Comparison of ENCODE assay signal across 27 mouse cellular contexts in genomic region chr17:36900001-36900400, GRCm38 (mm10). TPM values are rescaled to one million over a fixed set of nuclear protein-coding genes. Genes with fewer than 3 reads are reported as not detected.
DNase-seq lines count a peak whose midpoint lies in the region; ATAC-seq and TF ChIP-seq lines count a peak whose summit lies in the region.
"Had no signal": no experiment of that assay in that cellular context is flagged by ENCODE, and none has a peak within 500 bp of the region (broad histone marks: within the 10 kb centered on the region; RNA-seq: fewer than 3 reads in every experiment).

No protein-coding gene starts in this region.

- ATAC-seq in frontal cortex, adult (ENCODE audit: low TSS enrichment), result peak; percentile 98
- ATAC-seq in activated CD4-positive, CD25-positive, alpha-beta regulatory T cell, adult 4 months, result no peak
- ATAC-seq: forebrain, embryonic 13.5 days; inflammation-experienced regulatory T-cells, adult 6 months; lung, postnatal 0 days had no signal

- no peak for TF ChIP-seq CTCF in lung, adult 2 months (IDR thresholded peaks at IDR 0.05; ENCODE audit: insufficient read depth, low read length)

- H3K4me3 ChIP-seq in lung, adult 2 months (replicated peaks; ENCODE audit: extremely low read depth, low read depth, low read length), result no peak overlapping the region
- H3K4me3 ChIP-seq: forebrain, embryonic 13.5 days; heart, embryonic 12.5 days; hindbrain, embryonic 13.5 days; left cerebral cortex, adult 2 months; liver, embryonic 15.5 days; neural tube, embryonic 12.5 days had no signal

- intact Hi-C loops in gastrocnemius, postnatal 36 days (cut with DNase I), result no loop called here

- no peaks in the 10 kb centered on the region for H3K4me1 ChIP-seq in lung, adult 2 months (ENCODE audit: control insufficient read depth, insufficient read depth, low read length)
- H3K4me1 ChIP-seq: forebrain, embryonic 13.5 days; heart, embryonic 12.5 days; hindbrain, embryonic 13.5 days; liver, embryonic 15.5 days; neural tube, embryonic 12.5 days had no signal

- 83% methylated on average over 5 of the region's 5 CpGs for WGBS in lung, adult 2 months

- TF ChIP-seq POLR2A in lung, adult 2 months (IDR thresholded peaks at IDR 0.05; ENCODE audit: borderline replicate concordance, extremely low read depth, low read depth, low read length), result no peak

- no peak for DNase-seq in frontal cortex, postnatal 25 days (ENCODE audit: low spot score in 2 of 2)
- DNase-seq in right cerebral cortex, adult 18-20 months, result peak; percentile 71
- DNase-seq in right cerebral cortex, postnatal 4 days, result no peak
- DNase-seq in layer of hippocampus, postnatal 10 days (ENCODE audit: low spot score in 2 of 2), result peak; percentile 10 to 15
- DNase-seq in gastrocnemius, postnatal 36 days, result no peak
- DNase-seq in lung, adult 2 months, result no peak
- DNase-seq: adrenal gland, adult 8-10 months; cerebellum, adult 9-11 months; heart, postnatal 14 days; kidney, postnatal 10 days; thymus, postnatal 25 days had no signal

RNA-seq across cellular contexts. Expression of gene Trim31, which starts 2.1 kb away (rescaled TPM):
- total RNA-seq in layer of hippocampus, postnatal 10 days (2021), result not detected
- polyA plus RNA-seq in activated CD4-positive, CD25-positive, alpha-beta regulatory T cell, adult 4 months (2017; shearing (Covaris generic)), result not detected
- total RNA-seq in gastrocnemius, postnatal 36 days (2021), result not detected
- polyA plus RNA-seq in lung, adult 2 months (2012; rRNA removed), result 0.10 TPM in 1 of 2 replicates, not detected in the other
- total RNA-seq: adrenal gland, adult 8-10 months; gastrocnemius, adult 18-20 months; granulocyte monocyte progenitor cell, adult 5-6 weeks; heart, postnatal 14 days; left cerebral cortex, adult 2 months had no signal
- polyA plus RNA-seq: cortical plate, adult 2 months; embryonic facial prominence, embryonic 11.5 days; forebrain, embryonic 13.5 days; heart, embryonic 12.5 days; hindbrain, embryonic 13.5 days; inflammation-experienced regulatory T-cells, adult 6 months; limb, embryonic 14.5 days; liver, embryonic 15.5 days; lung, postnatal 0 days; midbrain, embryonic 11.5 days; neural tube, embryonic 12.5 days had no signal

RNA-seq across cellular contexts. Expression of gene Trim40, which starts 10.1 kb away (rescaled TPM):
- not detected for total RNA-seq in layer of hippocampus, postnatal 10 days (2021)
- polyA plus RNA-seq in activated CD4-positive, CD25-positive, alpha-beta regulatory T cell, adult 4 months (2017; shearing (Covaris generic)), result not detected
- total RNA-seq in gastrocnemius, postnatal 36 days (2021), result not detected
- polyA plus RNA-seq in lung, adult 2 months (2012; rRNA removed), result 0.17 TPM in 2 replicates
- total RNA-seq: gastrocnemius, adult 18-20 months; granulocyte monocyte progenitor cell, adult 5-6 weeks; heart, postnatal 14 days; left cerebral cortex, adult 2 months had no signal
- polyA plus RNA-seq: embryonic facial prominence, embryonic 11.5 days; forebrain, embryonic 13.5 days; heart, embryonic 12.5 days; hindbrain, embryonic 13.5 days; inflammation-experienced regulatory T-cells, adult 6 months; limb, embryonic 14.5 days; liver, embryonic 15.5 days; lung, postnatal 0 days; midbrain, embryonic 11.5 days; neural tube, embryonic 12.5 days had no signal

RNA-seq across cellular contexts. Expression of gene Trim10, which starts 30.6 kb away (rescaled TPM):
- total RNA-seq in layer of hippocampus, postnatal 10 days (2021), result under 1 TPM in 1 of 2 experiments, not detected in 1; 0.16 TPM
- under 1 TPM in 1 of 2 experiments, not detected in 1; 0.20 TPM for polyA plus RNA-seq in activated CD4-positive, CD25-positive, alpha-beta regulatory T cell, adult 4 months (2017; shearing (Covaris generic))
- not detected for total RNA-seq in gastrocnemius, postnatal 36 days (2021)
- polyA plus RNA-seq in lung, adult 2 months (2012; rRNA removed), result 0.07 and 0.25 TPM in 2 replicates
- total RNA-seq: gastrocnemius, adult 18-20 months; granulocyte monocyte progenitor cell, adult 5-6 weeks; left cerebral cortex, adult 2 months had no signal
- polyA plus RNA-seq: cortical plate, adult 2 months; inflammation-experienced regulatory T-cells, adult 6 months had no signal

RNA-seq across cellular contexts. Expression of gene Trim15, which starts 33.0 kb away (rescaled TPM):
- total RNA-seq in layer of hippocampus, postnatal 10 days (2021), result not detected
- not detected for polyA plus RNA-seq in activated CD4-positive, CD25-positive, alpha-beta regulatory T cell, adult 4 months (2017; shearing (Covaris generic))
- total RNA-seq in gastrocnemius, postnatal 36 days (2021), result not detected
- polyA plus RNA-seq in lung, adult 2 months (2012; rRNA removed), result 0.14 and 0.30 TPM in 2 replicates
- total RNA-seq: gastrocnemius, adult 18-20 months; granulocyte monocyte progenitor cell, adult 5-6 weeks; heart, postnatal 14 days; left cerebral cortex, adult 2 months had no signal
- polyA plus RNA-seq: cortical plate, adult 2 months had no signal

RNA-seq across cellular contexts. Expression of gene Rnf39, which starts 42.7 kb away (rescaled TPM):
- total RNA-seq in layer of hippocampus, postnatal 10 days (2021), result 1 to 10 TPM; 4.9 to 5.4 TPM
- not detected for polyA plus RNA-seq in activated CD4-positive, CD25-positive, alpha-beta regulatory T cell, adult 4 months (2017; shearing (Covaris generic))
- total RNA-seq in gastrocnemius, postnatal 36 days (2021), result not detected
- 34.4 and 42.1 TPM in 2 replicates for polyA plus RNA-seq in lung, adult 2 months (2012; rRNA removed)
- total RNA-seq: granulocyte monocyte progenitor cell, adult 5-6 weeks had no signal
- polyA plus RNA-seq: heart, embryonic 12.5 days; inflammation-experienced regulatory T-cells, adult 6 months had no signal

Comparison
In these comparisons a context has a peak if more than half of its experiments do, and no peak if none do; other contexts are left out.
1. DNase-seq: peak in right cerebral cortex, adult 18-20 months (single experiment) and layer of hippocampus, postnatal 10 days (2 of 2); none in frontal cortex, postnatal 25 days (0 of 2), right cerebral cortex, postnatal 4 days (single experiment), gastrocnemius, postnatal 36 days (0 of 2) and lung, adult 2 months (single experiment).